Mouse (Mus musculus): Measurements from ENCODE around the gene Rin1. TPM values are rescaled to one million over a fixed set of nuclear protein-coding genes. Genes with fewer than 3 reads are reported as not detected.

Gene Rin1
- total and polyA plus RNA-seq, 3 experiments = 1.2 to 3.0 (median 1.8) TPM

DNA sequence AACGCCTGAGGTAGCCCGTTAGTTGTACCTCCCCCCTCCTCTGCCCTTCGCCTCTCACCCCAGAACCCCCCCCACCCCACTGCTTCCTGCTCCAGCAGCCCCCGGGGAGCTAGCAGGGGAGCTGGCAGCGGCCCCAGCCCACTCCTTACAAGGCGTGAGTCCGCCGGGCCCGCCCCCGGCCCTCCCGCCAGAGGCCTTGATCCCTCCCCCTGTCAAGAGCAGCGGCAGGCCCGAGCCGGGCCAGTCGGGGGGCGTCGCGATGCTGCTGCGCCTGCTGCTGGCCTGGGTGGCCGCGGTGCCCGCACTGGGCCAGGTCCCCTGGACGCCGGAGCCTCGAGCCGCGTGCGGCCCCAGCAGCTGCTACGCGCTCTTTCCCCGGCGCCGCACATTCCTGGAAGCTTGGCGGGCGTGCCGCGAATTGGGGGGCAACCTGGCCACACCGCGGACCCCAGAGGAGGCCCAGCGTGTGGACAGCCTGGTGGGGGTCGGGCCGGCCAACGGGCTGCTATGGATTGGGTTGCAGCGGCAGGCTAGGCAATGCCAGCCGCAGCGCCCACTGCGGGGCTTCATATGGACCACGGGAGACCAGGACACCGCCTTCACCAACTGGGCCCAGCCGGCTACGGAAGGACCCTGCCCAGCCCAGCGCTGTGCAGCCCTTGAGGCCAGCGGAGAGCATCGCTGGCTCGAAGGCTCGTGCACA, 17.7 kb downstream of the Rin1 start, which contains the start of gene Cd248:
Cd248 (plus strand) TSS at position 212 of the 703 bp plus-strand sequence.
- Histone ChIP-seq H3K27me3 (ENCODE audit: control insufficient read depth, insufficient read depth, low read length) (no peaks in the 10 kb centered on the region; the same call in 1 of the 2 replicates), H3K4me1 (ENCODE audit: control insufficient read depth, insufficient read depth, low read length) (peaks cover 8% of the 10 kb centered on the region), H3K27ac (peak within 1 kb of the TSS; percentile 59), H3K4me3 (peak within 1 kb of the TSS; percentile 54), H3K9ac (ENCODE audit: low read depth, low read length) (peak within 1 kb of the TSS; percentile 75), H3K36me3 (ENCODE audit: control insufficient read depth, insufficient read depth, low read length) (no peaks in the 10 kb centered on the region), H3K79me2 (replicated peaks; ENCODE audit: control insufficient read depth, insufficient read depth, low read length) (no peaks in the 10 kb centered on the region)
- intact Hi-C loops (cut with DNase I) = no loop called here
- peak; percentile 83 to 87 for DNase-seq
- 1% methylated on average over 55 of the region's 56 CpGs for WGBS
- TF ChIP-seq EP300 (IDR thresholded peaks at IDR 0.05; ENCODE audit: insufficient read depth, low read depth, low read length) = no peak
- no peak for TF ChIP-seq CTCF (IDR thresholded peaks at IDR 0.05)
- peak; percentile 47; the same call in 1 of the 2 replicates for TF ChIP-seq POLR2A (IDR thresholded peaks at IDR 0.05; ENCODE audit: insufficient read depth, low read depth, low read length)

DNA sequence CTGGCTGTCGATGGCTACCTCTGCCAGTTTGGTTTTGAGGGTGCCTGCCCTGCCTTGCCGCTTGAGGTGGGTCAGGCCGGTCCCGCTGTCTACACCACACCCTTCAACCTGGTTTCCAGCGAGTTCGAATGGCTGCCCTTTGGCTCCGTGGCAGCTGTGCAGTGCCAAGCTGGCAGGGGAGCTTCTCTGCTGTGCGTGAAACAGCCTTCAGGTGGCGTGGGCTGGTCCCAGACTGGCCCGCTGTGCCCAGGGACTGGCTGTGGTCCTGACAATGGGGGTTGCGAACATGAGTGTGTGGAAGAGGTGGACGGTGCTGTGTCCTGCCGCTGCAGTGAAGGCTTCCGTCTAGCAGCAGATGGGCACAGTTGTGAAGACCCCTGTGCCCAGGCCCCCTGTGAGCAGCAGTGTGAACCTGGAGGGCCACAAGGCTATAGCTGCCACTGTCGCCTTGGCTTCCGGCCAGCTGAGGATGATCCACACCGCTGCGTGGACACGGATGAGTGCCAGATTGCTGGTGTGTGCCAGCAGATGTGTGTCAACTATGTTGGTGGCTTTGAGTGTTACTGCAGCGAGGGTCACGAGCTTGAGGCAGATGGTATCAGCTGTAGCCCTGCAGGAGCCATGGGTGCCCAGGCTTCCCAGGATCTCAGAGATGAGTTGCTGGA, 18.4 kb downstream of the Rin1 start:
- Histone ChIP-seq H3K36me3 (ENCODE audit: control insufficient read depth, insufficient read depth, low read length) (no peaks in the 10 kb centered on the region), H3K27ac (peak overlapping the region; percentile 59), H3K4me1 (ENCODE audit: control insufficient read depth, insufficient read depth, low read length) (peaks cover 8% of the 10 kb centered on the region), H3K79me2 (replicated peaks; ENCODE audit: control insufficient read depth, insufficient read depth, low read length) (no peaks in the 10 kb centered on the region), H3K4me3 (peak overlapping the region; percentile 54), H3K27me3 (ENCODE audit: control insufficient read depth, insufficient read depth, low read length) (no peaks in the 10 kb centered on the region; the same call in 1 of the 2 replicates), H3K9ac (ENCODE audit: low read depth, low read length) (peak overlapping the region; percentile 75)
- WGBS = 43% methylated on average over 21 of the region's 21 CpGs
- TF ChIP-seq POLR2A (IDR thresholded peaks at IDR 0.05; ENCODE audit: insufficient read depth, low read depth, low read length) (no peak), EP300 (IDR thresholded peaks at IDR 0.05; ENCODE audit: insufficient read depth, low read depth, low read length) (no peak), CTCF (IDR thresholded peaks at IDR 0.05) (no peak)
- intact Hi-C loops (cut with DNase I) = no loop called here
- peak in 1 of 2 experiments; percentile 38 for DNase-seq

DNA sequence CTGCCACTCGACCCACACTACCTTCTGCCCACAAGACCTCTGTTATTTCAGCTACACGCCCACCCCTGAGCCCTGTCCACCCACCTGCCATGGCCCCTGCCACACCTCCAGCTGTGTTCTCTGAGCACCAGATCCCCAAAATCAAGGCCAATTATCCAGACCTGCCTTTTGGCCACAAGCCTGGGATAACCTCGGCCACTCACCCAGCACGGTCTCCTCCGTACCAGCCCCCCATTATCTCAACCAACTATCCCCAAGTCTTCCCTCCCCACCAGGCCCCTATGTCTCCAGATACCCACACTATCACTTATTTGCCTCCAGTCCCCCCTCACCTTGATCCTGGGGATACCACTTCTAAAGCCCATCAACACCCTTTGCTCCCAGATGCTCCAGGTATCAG, 19.2 kb downstream of the Rin1 start:
- Histone ChIP-seq H3K36me3 (ENCODE audit: control insufficient read depth, insufficient read depth, low read length) (no peaks in the 10 kb centered on the region), H3K27me3 (ENCODE audit: control insufficient read depth, insufficient read depth, low read length) (no peaks in the 10 kb centered on the region; the same call in 1 of the 2 replicates), H3K4me3 (no peak overlapping the region), H3K9ac (ENCODE audit: low read depth, low read length) (no peak overlapping the region), H3K27ac (no peak overlapping the region), H3K79me2 (replicated peaks; ENCODE audit: control insufficient read depth, insufficient read depth, low read length) (no peaks in the 10 kb centered on the region), H3K4me1 (ENCODE audit: control insufficient read depth, insufficient read depth, low read length) (peaks cover 8% of the 10 kb centered on the region)
- WGBS = 86% methylated on average over 5 of the region's 5 CpGs
- TF ChIP-seq EP300 (IDR thresholded peaks at IDR 0.05; ENCODE audit: insufficient read depth, low read depth, low read length) (no peak), CTCF (IDR thresholded peaks at IDR 0.05) (no peak), POLR2A (IDR thresholded peaks at IDR 0.05; ENCODE audit: insufficient read depth, low read depth, low read length) (no peak)
- intact Hi-C loops (cut with DNase I) = no loop called here
- no peak for DNase-seq

DNA sequence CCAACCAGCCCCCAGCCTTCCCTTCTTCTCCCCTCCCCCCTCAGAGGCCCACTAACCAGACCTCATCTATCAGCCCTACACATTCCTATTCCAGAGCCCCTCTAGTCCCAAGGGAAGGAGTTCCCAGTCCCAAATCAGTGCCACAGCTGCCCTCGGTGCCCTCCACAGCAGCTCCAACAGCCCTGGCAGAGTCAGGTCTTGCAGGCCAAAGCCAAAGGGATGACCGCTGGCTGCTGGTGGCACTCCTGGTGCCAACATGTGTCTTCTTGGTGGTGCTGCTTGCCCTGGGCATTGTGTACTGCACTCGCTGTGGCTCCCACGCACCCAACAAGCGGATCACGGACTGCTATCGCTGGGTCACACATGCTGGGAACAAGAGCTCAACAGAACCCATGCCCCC, 19.7 kb downstream of the Rin1 start:
- no peak for TF ChIP-seq CTCF (IDR thresholded peaks at IDR 0.05)
- no peak for TF ChIP-seq EP300 (IDR thresholded peaks at IDR 0.05; ENCODE audit: insufficient read depth, low read depth, low read length)
- no peak for TF ChIP-seq POLR2A (IDR thresholded peaks at IDR 0.05; ENCODE audit: insufficient read depth, low read depth, low read length)
- Histone ChIP-seq H3K4me3 (no peak overlapping the region), H3K4me1 (ENCODE audit: control insufficient read depth, insufficient read depth, low read length) (peaks cover 8% of the 10 kb centered on the region), H3K27ac (no peak overlapping the region), H3K27me3 (ENCODE audit: control insufficient read depth, insufficient read depth, low read length) (no peaks in the 10 kb centered on the region; the same call in 1 of the 2 replicates), H3K9ac (ENCODE audit: low read depth, low read length) (no peak overlapping the region), H3K36me3 (ENCODE audit: control insufficient read depth, insufficient read depth, low read length) (no peaks in the 10 kb centered on the region), H3K79me2 (replicated peaks; ENCODE audit: control insufficient read depth, insufficient read depth, low read length) (no peaks in the 10 kb centered on the region)
- 77% methylated on average over 7 of the region's 7 CpGs for WGBS
- no peak for DNase-seq
- intact Hi-C loops (cut with DNase I) = no loop called here

DNA sequence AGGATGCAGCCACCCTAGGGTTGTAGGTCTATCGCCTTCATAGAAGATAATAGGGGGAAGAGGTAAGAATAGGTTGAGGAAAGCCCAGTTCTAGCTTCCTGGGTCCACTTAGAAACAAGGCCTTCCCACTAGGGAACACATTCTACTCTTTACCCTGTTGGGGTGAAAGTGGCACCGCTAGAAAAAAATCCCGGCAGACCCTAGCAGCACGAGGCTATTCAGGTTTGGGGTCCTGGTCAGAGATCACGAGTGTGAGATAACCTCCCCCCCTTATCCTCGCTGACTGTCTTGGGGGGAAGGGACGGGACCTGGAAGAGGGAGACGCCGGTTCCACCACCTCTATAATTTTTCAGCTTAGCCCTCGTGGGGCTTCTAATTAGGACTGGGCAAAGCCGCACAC, 20.8 kb downstream of the Rin1 start:
- Histone ChIP-seq H3K4me1 (ENCODE audit: control insufficient read depth, insufficient read depth, low read length) (peaks cover 8% of the 10 kb centered on the region), H3K4me3 (no peak overlapping the region), H3K9ac (ENCODE audit: low read depth, low read length) (no peak overlapping the region; the same call in 1 of the 2 replicates), H3K27me3 (ENCODE audit: control insufficient read depth, insufficient read depth, low read length) (no peaks in the 10 kb centered on the region; the same call in 1 of the 2 replicates), H3K79me2 (replicated peaks; ENCODE audit: control insufficient read depth, insufficient read depth, low read length) (no peaks in the 10 kb centered on the region), H3K27ac (peak overlapping the region; percentile 64), H3K36me3 (ENCODE audit: control insufficient read depth, insufficient read depth, low read length) (no peaks in the 10 kb centered on the region)
- 46% methylated on average over 11 of the region's 11 CpGs for WGBS
- no peak for DNase-seq
- intact Hi-C loops (cut with DNase I) = no loop called here
- TF ChIP-seq CTCF (IDR thresholded peaks at IDR 0.05) (no peak), POLR2A (IDR thresholded peaks at IDR 0.05; ENCODE audit: insufficient read depth, low read depth, low read length) (no peak), EP300 (IDR thresholded peaks at IDR 0.05; ENCODE audit: insufficient read depth, low read depth, low read length) (no peak)

All from heart, adult 2 months (tissue).